Mouse (Mus musculus) gastrocnemius, adult 8-10 months (tissue): ENCODE data around the gene H2-M10.2. TPM values are rescaled to one million over a fixed set of nuclear protein-coding genes. Genes with fewer than 3 reads are reported as not detected.

Source experiments
- DNase-seq, 2 experiments: peaks; one replicate each; pipeline ENCODE4 v3.0.0; 2022; ENCODE audit warnings: low spot score in 2 of 2
- total RNA-seq, 4 experiments: library from RNA; stranded (reverse); gene quantifications; 2 replicates each; pipeline ENCODE4 v1.2.4; 2022

H2-M10.2 gene
- not detected for total RNA-seq

GRCm38 (mm10) chr17:36286390-36286789, at the start of gene H2-M10.2:
Gene H2-M10.2 (minus strand): TSS chr17:36286490.
- DNase-seq, result no peak

GRCm38 (mm10) chr17:36326055-36326454, 39.8 kb upstream of the H2-M10.2 start, which contains the start of gene H2-M10.1:
Gene H2-M10.1 (minus strand): TSS chr17:36326155.
- DNase-seq, result no peak

- no peak for DNase-seq
Measured at GRCm38 (mm10) chr17:36315689-36316253, 29.5 kb upstream of the H2-M10.2 start.

DNA sequence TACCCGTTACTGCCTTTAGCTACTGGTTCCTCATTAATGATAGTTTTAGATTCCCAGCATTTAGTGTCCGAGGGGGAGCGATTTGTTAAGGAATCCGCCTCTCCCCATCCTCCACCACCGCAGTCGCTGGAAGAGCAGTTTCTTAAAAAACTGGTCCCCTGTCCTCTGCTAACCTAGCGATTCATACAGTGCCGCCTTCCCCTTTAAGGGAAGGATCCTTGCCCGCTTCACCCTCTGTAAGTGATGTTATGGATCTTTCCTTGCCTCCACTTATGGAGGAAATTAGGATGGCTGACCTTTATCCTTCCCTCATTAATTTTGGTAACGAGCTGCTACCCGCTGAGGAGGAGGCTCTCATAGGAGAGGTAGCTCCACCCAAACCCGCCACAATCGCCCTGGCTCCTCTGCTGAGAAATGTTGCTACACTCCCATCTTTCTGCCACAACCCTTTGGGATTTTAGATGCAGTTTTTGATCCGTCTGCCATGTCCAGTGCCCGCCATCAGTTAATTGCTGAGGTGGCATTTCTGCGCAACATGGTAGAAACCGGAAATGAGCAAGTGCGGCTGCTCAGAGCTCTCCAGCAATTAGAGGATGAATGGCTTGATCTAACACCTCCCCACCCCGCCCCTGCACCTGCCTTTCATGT, 28.9 kb upstream of the H2-M10.2 start:
- DNase-seq, result no peak

- DNase-seq, result no peak
Measured at GRCm38 (mm10) chr17:36314511-36314910, 28.2 kb upstream of the H2-M10.2 start.

GRCm38 (mm10) chr17:36309293-36309692, 23.0 kb upstream of the H2-M10.2 start:
- DNase-seq, result no peak

GRCm38 (mm10) chr17:36308855-36309254, 22.6 kb upstream of the H2-M10.2 start:
- DNase-seq, result peak; percentile 25 to 38

- DNase-seq, result no peak
Measured at GRCm38 (mm10) chr17:36281521-36282245, 4.6 kb downstream of the H2-M10.2 start.

- DNase-seq, result no peak
Measured at GRCm38 (mm10) chr17:36274776-36275175, 11.5 kb downstream of the H2-M10.2 start.

DNA sequence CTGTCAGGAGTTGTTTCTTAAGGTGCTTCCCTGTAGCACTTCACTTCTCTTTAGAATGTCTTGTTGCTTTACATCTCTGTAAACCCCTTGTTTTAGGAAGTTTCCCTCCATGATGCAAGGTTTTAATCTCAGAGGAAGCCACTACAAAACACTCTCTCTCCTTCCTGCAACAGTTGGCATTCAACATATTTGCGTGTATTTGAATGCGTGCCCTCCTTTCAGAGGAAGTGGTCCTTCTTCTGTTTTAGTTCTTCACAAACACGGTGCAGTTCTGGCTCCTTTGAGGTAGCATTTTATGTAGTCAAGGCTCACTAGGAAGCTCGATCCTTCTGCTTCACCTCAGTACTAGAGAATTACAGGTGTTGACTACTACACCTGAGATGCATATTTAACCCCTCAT, 12.5 kb downstream of the H2-M10.2 start:
- DNase-seq, result no peak

- DNase-seq, result no peak
Measured at GRCm38 (mm10) chr17:36272643-36273366, 13.5 kb downstream of the H2-M10.2 start.

- peak; percentile 64 to 73 for DNase-seq
Measured at GRCm38 (mm10) chr17:36271586-36272256, 14.6 kb downstream of the H2-M10.2 start, which contains the start of gene Trim39. Gene Trim39 (minus strand): TSS chr17:36272247.

DNA sequence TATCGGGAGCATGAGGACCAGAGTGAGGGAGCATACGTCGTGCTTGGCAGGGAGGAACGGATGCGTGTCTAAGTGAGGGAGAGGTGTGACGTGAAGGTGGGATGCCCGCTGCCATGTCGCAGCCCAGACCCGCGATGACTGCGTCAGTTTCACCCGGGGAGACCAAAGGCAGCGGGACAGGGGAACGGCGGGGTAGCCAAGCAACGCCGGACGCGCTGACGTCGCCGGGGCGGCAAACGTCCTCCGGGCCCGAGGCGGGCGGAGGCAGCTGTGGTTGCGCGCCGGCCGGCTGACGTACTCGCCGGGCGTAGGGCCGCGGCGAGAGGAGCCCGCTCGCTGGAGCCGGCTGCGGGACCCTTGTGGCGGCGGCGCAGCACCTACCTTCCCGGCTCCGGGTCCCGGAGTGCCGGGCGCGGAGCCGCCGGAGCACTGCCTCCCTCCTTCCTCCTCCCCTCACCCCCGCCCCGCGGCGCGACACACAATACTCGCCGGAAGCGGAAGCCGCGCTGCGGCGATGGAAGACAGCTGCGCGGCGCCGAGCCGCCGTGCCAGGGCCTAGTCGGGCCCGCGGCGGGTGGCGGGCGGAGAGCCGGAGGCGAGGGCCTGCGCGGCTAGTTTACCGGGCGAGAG, 15.2 kb downstream of the H2-M10.2 start:
- peak; percentile 76 to 80 for DNase-seq

- no peak for DNase-seq
Measured at GRCm38 (mm10) chr17:36265834-36266233, 20.5 kb downstream of the H2-M10.2 start.

GRCm38 (mm10) chr17:36264273-36264925, 21.9 kb downstream of the H2-M10.2 start:
- DNase-seq, result no peak

- DNase-seq, result no peak
Measured at GRCm38 (mm10) chr17:36261511-36262166, 24.7 kb downstream of the H2-M10.2 start.

- no peak for DNase-seq
Measured at GRCm38 (mm10) chr17:36257969-36258368, 28.3 kb downstream of the H2-M10.2 start, which contains the start of gene Rpp21. Gene Rpp21 (minus strand): TSS chr17:36258069.

GRCm38 (mm10) chr17:36257241-36257947, 28.9 kb downstream of the H2-M10.2 start:
- peak; percentile 55 to 63 for DNase-seq

DNA sequence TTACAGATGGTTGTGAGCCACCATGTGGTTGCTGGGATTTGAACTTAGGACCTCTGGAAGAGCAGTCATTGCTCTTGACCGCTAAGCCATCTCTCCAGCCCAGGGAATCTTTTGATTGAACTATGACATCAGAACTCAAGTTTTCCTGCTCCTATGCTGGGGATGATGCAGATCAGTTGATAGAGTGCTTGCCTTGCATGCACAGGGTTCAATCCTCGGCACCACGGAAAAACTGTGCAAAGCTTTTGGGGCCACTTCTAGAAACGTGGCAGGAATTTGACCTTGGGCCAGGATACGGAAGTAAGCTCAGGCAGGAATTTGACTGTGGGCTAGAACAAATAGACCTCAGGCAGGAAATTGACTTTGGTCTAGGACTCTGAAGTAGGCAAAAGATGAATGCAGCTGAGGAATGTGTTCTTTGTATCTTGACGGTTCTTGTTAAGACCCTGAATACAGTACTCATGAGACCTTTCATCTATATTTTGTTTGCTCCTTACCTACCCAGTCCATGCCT, 33.1 kb downstream of the H2-M10.2 start:
- no peak for DNase-seq
